Mouse (Mus musculus) thymus, postnatal 36 days (tissue): ENCODE results near the gene Timeless.
A peak's percentile ranks its signal among the peaks of the same experiment; 100 is the strongest.
"Not testable (repeated sequence)": the region's sequence is repeated elsewhere in the genome, so short reads cannot be mapped to it uniquely, and the experiment has no call there.

ENCODE experiments used
- DNase-seq, 2 experiments: peaks; one replicate each; pipeline ENCODE4 v3.0.0; 2022; ENCODE audit warnings: mixed read lengths in 2 of 2

Gene Timeless

DNA sequence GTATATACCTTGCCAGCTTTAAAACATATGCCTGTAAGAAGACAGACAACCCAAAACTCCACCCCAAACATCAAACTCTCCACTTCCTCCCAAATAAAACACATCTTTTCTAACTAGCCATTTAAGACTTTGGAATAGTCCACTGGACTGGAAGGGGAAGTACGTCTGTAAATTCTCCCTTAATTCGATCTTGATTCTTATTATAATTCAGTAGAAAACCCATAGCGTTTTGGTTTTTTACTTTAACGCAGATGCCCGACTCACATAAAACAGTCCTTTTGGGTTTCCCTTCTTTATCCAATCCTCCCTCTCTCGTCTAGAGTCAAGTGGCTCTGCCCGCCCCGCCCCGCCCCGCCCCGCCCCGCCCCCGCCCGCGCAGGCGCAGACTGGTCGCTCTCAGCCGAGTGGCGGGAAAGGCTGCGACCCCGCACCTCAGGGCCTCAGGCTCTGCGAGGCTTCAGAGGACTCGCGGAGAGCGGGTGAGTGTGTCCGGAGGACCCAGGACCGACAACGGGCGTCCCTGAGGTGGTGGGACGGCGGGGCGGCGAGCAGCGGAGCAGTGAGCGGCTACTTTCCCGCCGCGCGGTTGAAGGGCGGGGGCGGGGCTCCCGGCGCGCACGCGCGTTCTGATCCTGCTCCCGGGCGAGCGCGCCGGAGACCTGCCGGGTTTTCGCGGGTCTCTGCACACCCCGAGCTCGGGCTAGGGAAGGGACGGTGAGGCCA is at the start of gene Timeless:
TSS of gene Timeless (plus strand) at position 369 of the 723 bp plus-strand sequence.
- DNase-seq: peak; percentile 91 to 92

DNA sequence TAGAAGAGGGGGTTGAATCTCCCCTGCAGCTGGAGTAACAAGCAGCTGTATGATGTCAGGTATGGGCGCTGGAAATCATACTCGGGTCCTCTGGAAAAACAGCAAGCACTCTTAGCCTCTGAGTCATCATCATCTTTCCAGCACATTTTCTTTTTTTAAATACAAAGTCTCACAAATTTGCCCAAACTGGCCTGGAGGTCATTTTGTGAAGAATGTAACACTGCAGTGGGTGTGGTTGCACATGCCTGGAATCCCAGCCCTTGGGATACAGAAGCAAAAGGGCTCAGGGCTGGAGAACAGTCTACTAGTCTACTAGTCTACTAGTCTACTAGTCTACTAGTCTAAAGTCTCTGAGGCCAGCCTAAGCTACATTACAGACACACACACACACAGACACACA is 47.6 kb upstream of the Timeless start:
- DNase-seq: no peak

GRCm38 (mm10) chr10:128185277-128185940 is 46.5 kb upstream of the Timeless start:
- DNase-seq: no peak

DNA sequence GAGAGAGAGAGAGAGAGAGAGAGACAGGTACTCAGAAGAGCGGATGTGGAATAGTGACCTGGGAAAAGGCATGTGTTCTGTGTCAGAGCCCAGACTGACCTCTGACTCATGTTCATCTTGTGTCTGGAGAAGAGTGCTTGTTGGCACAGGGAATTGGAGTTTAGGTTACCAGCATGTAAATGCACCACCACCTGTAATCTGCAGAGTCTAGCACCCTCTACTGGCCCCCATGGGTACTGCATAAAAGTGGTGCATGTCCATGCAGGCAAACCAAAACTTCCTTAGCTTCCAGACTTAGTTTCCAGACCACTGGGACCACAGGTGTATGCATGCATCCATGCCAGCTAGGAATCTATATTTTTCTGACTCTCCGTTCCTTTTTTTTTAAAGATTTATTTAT is 45.9 kb upstream of the Timeless start:
- DNase-seq: peak; percentile 64 to 76

DNA sequence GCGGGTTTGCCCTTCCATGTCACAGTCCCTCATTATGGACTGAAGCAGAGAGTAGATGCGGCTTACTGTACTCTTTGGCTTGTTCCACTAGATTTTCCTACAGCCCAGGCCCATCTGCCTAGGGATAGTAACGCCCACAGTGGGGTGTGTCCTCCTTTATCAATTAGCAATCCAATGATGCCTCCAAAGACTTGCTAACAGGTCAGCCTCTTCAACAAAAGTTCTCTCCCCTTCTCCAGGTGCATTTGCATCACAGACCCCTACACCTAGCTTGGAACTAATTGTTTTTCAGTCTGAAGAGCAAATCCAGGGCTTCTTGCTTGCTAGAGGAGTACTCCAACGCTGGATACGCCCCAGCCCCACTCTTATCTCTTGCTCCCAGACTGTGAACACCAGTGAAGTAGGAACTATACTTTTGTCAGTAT is 44.7 kb upstream of the Timeless start:
- DNase-seq: no peak

- DNase-seq: peak; percentile 64 to 66
Measured at GRCm38 (mm10) chr10:128188242-128188877, 43.5 kb upstream of the Timeless start.

DNA sequence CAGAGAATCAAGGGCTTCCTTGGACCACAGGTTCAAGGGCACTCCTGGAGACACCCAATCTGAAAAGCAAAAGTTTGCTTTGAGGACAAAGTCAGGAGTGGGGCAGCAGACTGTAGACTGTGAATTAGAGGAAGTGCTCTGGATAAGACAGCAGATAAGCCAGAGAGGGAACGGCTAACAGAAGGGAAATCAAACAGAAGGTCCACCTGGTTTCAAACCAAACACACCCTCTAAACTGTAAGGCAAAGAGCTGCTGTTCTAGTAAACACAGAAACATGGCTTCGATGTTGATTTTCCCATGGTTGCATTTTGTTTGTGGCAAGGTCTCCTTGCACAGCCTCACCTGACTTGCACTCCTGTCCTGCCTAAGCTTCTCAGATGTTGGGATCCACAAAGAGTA is 40.4 kb upstream of the Timeless start:
- DNase-seq: no peak

- not testable (repeated sequence) for DNase-seq
Measured at GRCm38 (mm10) chr10:128192030-128192766, 39.7 kb upstream of the Timeless start.

DNA sequence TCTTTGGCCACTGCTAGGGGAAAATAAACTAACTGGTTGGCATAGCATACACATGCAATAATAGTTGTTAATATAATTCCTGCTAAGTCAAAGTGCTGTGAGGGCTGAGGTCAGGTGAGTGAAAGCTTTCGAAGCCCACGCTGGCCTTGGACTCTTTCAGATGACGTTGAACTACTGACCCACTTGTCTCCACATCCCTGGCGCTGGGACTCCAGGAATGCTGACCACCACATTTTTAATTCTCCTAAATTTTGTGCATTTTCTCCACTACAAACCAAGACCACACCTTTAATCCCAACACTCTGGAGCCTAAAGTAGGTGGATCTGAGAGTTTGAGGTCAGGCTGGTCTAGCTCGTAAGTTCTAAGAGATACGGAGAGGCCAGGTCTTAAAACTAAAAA is 38.8 kb upstream of the Timeless start:
- DNase-seq: no peak

DNA sequence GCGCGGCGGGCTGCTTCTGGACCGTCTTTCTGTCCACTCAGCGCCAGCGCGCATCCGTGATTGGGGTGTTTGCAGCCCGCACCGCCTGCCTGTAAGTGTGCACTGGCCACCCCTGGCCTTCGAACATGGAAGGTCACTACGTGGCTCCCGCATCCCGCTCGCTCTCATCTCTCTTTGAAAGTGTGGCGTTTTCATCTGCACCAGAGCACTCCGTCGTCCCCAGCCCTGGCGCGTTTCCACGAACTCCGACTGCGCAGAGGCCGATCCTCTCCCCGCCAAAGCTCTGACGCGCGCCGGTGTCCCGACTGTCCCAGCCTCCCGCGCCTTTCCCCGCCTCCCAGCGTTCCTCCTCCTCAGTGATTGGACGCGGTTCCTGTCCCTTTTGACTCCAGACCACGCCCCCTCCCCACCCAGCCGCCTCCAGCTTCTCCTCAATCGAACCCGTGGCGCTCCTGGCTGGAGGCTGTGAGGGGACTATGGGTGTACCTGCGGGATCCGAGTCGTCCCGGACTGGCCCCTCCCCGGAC is 37.8 kb upstream of the Timeless start, which contains the start of gene Gls2:
TSS of gene Gls2 (plus strand) at position 434 of the 527 bp plus-strand sequence.
- peak; percentile 93 to 94 for DNase-seq

DNA sequence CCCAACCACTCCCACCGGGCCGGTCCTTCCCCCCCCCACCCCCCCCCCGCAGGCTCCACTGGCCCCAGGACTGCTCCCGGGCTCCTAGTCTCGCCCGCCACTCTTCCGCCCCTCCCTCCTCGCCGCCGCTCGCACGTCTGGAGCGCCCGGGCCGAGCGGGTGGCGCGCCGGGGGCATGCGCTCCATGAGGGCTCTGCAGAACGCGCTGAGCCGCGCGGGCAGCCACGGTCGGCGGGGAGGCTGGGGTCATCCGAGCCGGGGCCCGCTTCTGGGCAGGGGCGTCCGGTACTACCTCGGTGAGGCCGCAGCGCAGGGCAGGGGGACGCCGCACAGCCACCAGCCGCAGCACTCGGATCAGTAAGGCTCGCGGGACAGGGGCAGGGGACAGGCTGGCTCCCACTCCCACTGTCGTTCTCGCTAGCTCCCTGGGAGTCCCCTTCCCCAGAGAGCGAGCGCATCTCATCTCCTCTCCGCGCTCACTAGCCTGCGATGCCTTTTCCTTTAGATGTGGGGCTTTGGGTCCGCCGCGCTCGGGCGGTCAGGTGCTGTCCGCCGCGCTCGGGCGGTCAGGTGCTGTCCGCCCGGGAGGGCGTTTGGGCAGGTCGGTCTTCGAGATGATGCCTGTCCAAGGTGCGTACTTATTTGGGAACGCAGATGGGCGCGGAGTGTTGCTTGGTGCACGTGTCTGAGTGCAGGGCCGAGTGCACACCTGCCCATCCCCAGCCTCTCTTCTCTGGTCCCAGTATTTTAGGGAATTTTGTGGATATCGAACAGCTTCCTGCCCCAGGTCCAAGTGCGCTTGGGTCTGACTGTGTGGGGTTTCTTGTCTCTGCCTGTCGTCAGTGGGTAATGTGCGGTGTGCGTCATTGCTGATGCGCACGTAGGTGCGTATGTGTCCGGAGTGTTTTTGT is 37.1 kb upstream of the Timeless start:
- DNase-seq: no peak

GRCm38 (mm10) chr10:128201856-128202255 is 30.0 kb upstream of the Timeless start:
- DNase-seq: no peak

- DNase-seq: no peak
Measured at GRCm38 (mm10) chr10:128204941-128205340, 26.9 kb upstream of the Timeless start.

DNA sequence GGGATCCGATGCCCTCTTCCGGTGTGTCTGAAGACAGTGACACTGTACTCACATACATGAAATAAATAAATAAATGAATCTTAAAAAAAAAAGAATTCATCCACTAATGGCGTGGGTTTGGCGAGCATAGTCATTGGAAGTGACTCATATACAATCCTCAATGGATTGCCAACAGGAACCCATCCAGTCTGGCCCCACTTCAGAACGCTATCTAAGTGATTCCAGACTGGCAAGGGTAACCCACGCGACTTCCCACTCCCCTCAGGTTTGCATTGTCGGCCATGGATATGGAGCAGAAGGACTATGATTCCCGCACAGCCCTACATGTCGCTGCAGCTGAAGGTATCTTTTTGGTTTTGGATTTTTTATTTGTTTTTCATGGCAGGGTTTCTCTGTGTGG is 23.5 kb upstream of the Timeless start:
- DNase-seq: no peak

- DNase-seq: no peak
Measured at GRCm38 (mm10) chr10:128209311-128210009, 22.4 kb upstream of the Timeless start.

DNA sequence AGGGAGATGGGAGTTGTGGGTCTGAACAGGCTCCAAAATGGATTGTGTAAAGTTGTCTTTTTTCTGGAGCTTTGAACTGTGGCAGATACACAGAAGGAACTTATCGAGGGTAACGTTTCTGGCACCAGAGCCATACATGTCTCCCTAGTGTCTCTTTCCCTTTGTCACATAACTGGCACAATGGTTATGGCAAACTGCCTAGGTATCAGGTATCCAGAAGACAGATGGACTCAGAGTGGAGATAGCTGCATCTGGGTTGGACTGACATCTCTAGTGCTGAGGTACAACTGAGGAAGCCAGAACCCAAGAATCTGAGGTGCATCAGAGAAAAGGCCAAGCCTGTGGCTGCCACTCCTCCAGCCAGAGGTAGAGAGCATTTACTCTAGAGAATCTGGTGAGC is 21.7 kb upstream of the Timeless start:
- DNase-seq: no peak

DNA sequence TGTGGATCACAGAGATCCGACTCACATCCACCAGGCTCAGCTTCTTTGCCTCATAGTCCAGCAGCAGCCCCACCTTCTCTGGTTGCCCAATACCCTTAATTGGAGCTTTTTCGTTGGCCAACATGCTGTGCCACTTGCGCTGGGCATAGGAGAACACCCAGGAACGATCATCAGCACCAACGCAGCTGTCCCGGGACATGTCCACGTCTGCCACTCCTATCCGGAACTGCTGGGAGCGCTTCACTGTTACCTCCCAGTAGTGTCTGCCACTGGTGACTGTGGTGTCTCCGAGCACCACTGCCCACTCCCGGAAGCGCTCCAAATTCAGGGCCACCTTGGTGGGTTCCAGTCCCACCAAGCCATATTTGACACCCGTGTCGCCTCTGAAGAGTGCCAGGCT is 20.9 kb upstream of the Timeless start:
- DNase-seq: peak; percentile 14 to 28

GRCm38 (mm10) chr10:128211390-128212108 is 20.3 kb upstream of the Timeless start, which contains the start of gene Spryd4:
Gene Spryd4 (minus strand): TSS chr10:128211807.
- DNase-seq: peak; percentile 85 to 88

- DNase-seq: no peak
Measured at GRCm38 (mm10) chr10:128212148-128212547, 19.7 kb upstream of the Timeless start.

GRCm38 (mm10) chr10:128212871-128213323 is 19.0 kb upstream of the Timeless start:
- DNase-seq: peak; percentile 64 to 65
